Mouse (Mus musculus): ENCODE results near the gene Tubb2a. TPM values are rescaled to one million over a fixed set of nuclear protein-coding genes. Genes with fewer than 3 reads are reported as not detected.
A peak's percentile ranks its signal among the peaks of the same experiment; 100 is the strongest.

Tubb2a gene
- polyA plus RNA-seq, 1 experiment from 2014 or later, result 188 TPM

GRCm38 (mm10) chr13:34070296-34070695, 7.5 kb downstream of the Tubb2a start:
- no peak for ATAC-seq (ENCODE audit: insufficient number of reproducible peaks, low FRiP score, low TSS enrichment, low read depth)
- H3K27me3 ChIP-seq, result no peaks in the 10 kb centered on the region
- WGBS, result 51% methylated on average over 4 of the region's 4 CpGs

GRCm38 (mm10) chr13:34066351-34066750, 11.5 kb downstream of the Tubb2a start:
- no peaks in the 10 kb centered on the region for H3K4me1 ChIP-seq
- ATAC-seq (ENCODE audit: insufficient number of reproducible peaks, low FRiP score, low TSS enrichment, low read depth), result peak; percentile 19; the same call in 1 of the 2 replicates
- no peaks in the 10 kb centered on the region for H3K27me3 ChIP-seq
- peaks cover 27% of the 10 kb centered on the region for H3K36me3 ChIP-seq
- 64% methylated on average over 1 of the region's 1 CpGs for WGBS
- H3K9me3 ChIP-seq, result no peaks in the 10 kb centered on the region
- no peak overlapping the region for H3K4me3 ChIP-seq
- H3K9ac ChIP-seq, result no peak overlapping the region
- no peak overlapping the region for H3K4me2 ChIP-seq
- H3K27ac ChIP-seq, result peak overlapping the region; percentile 18; the same call in 1 of the 2 replicates

More at GRCm38 (mm10) chr13:34070296-34070695, 7.5 kb downstream of the Tubb2a start:
- Histone ChIP-seq H3K4me2 (no peak overlapping the region), H3K4me1 (no peaks in the 10 kb centered on the region), H3K9me3 (no peaks in the 10 kb centered on the region), H3K9ac (no peak overlapping the region), H3K27ac (no peak overlapping the region), H3K4me3 (no peak overlapping the region), H3K36me3 (peaks cover 22% of the 10 kb centered on the region)

DNA sequence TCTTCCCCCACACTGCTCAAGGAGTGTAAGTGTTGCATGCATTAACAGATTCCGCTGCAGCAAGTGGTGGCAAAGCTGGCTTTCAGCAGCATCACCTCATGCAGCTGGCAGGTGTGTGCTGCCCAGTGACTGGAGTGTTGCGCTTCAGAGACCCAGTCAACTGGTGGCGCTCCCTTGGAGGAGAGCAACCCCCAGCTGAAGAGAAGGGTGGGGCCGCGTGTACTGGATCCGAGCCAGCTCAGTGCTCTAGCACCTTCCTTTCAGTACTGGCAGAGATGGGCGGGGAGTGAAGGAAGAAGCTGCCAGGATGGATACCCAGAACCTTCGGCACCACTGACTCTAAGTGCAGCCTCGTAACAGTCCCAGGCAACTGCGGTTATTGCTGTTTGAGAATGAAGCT, 15.3 kb downstream of the Tubb2a start:
- H3K4me2 ChIP-seq, result no peak overlapping the region
- no peak overlapping the region for H3K27ac ChIP-seq
- ATAC-seq (ENCODE audit: insufficient number of reproducible peaks, low FRiP score, low TSS enrichment, low read depth), result no peak
- 82% methylated on average over 10 of the region's 10 CpGs for WGBS
- peaks cover 21% of the 10 kb centered on the region for H3K36me3 ChIP-seq
- H3K27me3 ChIP-seq, result no peaks in the 10 kb centered on the region
- H3K4me3 ChIP-seq, result no peak overlapping the region
- H3K9ac ChIP-seq, result no peak overlapping the region
- no peaks in the 10 kb centered on the region for H3K4me1 ChIP-seq
- H3K9me3 ChIP-seq, result no peaks in the 10 kb centered on the region

DNA sequence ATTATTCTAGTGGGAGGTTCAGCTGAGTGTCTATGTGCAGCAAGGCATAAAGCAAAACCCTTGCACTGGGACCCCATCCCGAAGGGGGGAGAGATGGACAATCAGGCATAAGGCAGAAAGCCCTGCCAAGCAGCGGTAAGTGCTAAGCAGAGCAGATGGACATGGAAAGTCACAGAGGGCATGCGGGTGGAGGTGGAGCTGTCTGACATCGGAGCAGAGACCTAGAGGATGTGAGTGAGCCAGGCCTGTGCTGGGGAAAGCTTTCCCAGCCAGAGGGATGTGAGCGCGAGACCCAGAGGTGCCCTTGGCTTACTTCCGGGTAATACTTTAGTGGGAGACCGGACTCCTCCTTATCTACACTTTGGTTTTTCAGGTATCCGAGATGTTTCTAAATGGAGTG, 17.7 kb downstream of the Tubb2a start:
- ATAC-seq (ENCODE audit: insufficient number of reproducible peaks, low FRiP score, low TSS enrichment, low read depth), result no peak
- Histone ChIP-seq H3K4me3 (no peak overlapping the region), H3K4me2 (no peak overlapping the region), H3K4me1 (no peaks in the 10 kb centered on the region), H3K27ac (no peak overlapping the region), H3K9me3 (no peaks in the 10 kb centered on the region), H3K36me3 (peaks cover 37% of the 10 kb centered on the region), H3K27me3 (no peaks in the 10 kb centered on the region), H3K9ac (no peak overlapping the region)
- WGBS, result 92% methylated on average over 9 of the region's 9 CpGs

GRCm38 (mm10) chr13:34057252-34057651, 20.6 kb downstream of the Tubb2a start:
- H3K36me3 ChIP-seq, result peaks cover 44% of the 10 kb centered on the region
- WGBS, result 75% methylated on average over 1 of the region's 1 CpGs

DNA sequence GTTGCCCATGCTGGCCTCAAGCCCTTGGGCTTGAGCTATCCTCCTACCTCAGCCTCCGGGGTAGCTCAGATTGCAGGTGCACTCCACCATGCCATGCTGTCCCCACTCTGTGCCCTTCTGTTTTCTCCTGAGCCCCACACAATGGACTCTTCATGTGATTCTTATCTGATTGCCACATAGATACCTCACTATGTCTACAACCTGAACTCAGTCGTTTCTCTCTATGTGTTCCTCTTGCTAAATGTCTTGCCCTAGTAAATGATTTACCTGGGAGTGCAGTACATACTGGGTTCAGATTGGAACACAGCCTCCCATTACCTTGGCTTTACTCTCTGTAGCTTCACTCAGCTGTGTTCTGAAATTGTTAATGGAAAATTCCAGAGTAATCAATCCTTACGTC, 22.8 kb downstream of the Tubb2a start:
- Histone ChIP-seq H3K36me3 (peaks cover 62% of the 10 kb centered on the region), H3K4me2 (no peak overlapping the region), H3K27ac (no peak overlapping the region), H3K4me3 (no peak overlapping the region), H3K9me3 (no peaks in the 10 kb centered on the region), H3K9ac (no peak overlapping the region), H3K27me3 (no peaks in the 10 kb centered on the region), H3K4me1 (no peaks in the 10 kb centered on the region)
- WGBS, result 84% methylated on average over 3 of the region's 3 CpGs
- ATAC-seq (ENCODE audit: insufficient number of reproducible peaks, low FRiP score, low TSS enrichment, low read depth), result no peak

More at GRCm38 (mm10) chr13:34057252-34057651, 20.6 kb downstream of the Tubb2a start:
- no peak overlapping the region for H3K4me2 ChIP-seq
- no peak overlapping the region for H3K9ac ChIP-seq
- no peak for ATAC-seq (ENCODE audit: insufficient number of reproducible peaks, low FRiP score, low TSS enrichment, low read depth)
- no peak overlapping the region for H3K4me3 ChIP-seq
- H3K9me3 ChIP-seq, result no peaks in the 10 kb centered on the region
- H3K4me1 ChIP-seq, result no peaks in the 10 kb centered on the region
- no peak overlapping the region for H3K27ac ChIP-seq
- no peaks in the 10 kb centered on the region for H3K27me3 ChIP-seq

- H3K4me1 ChIP-seq, result no peaks in the 10 kb centered on the region
- ATAC-seq (ENCODE audit: insufficient number of reproducible peaks, low FRiP score, low TSS enrichment, low read depth), result no peak
- peaks cover 66% of the 10 kb centered on the region for H3K36me3 ChIP-seq
- no peaks in the 10 kb centered on the region for H3K27me3 ChIP-seq
- H3K9ac ChIP-seq, result no peak overlapping the region
- no peak overlapping the region for H3K4me3 ChIP-seq
- 79% methylated on average over 4 of the region's 4 CpGs for WGBS
- H3K4me2 ChIP-seq, result no peak overlapping the region
- no peak overlapping the region for H3K27ac ChIP-seq
- no peaks in the 10 kb centered on the region for H3K9me3 ChIP-seq
Observed at GRCm38 (mm10) chr13:34054391-34054790, 23.4 kb downstream of the Tubb2a start.

DNA sequence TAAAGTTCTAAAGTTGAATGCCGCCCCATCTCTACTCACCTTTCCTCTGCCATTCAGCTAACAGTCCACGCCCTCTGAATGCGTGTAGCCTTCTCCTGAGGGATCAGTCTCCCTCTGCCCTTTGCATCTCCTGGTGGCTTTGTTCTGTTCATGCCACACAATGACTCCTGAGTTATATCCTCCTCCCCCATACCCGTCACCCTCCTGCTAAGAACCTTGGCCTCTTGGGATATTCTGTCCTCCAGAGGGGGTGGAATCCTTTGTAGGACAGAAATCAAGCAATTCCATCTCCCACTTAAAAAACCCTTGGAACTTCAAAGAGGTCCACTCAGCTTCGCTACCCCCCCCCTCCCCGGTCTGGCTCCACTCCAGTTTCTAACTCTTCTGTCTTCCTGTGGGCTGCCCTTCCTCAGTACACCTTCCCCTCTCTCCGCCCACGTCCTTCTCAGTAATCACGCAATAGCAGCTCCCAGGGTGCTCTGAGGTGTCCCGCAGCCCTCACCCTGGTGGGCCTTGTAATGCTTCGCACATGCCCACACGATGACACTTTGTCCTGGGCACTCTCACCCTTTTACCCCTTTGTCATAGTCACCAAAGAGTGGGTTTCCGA, 24.0 kb downstream of the Tubb2a start:
- no peak overlapping the region for H3K9ac ChIP-seq
- no peak overlapping the region for H3K4me2 ChIP-seq
- 76% methylated on average over 13 of the region's 13 CpGs for WGBS
- H3K4me3 ChIP-seq, result no peak overlapping the region
- no peaks in the 10 kb centered on the region for H3K9me3 ChIP-seq
- no peaks in the 10 kb centered on the region for H3K4me1 ChIP-seq
- peaks cover 68% of the 10 kb centered on the region for H3K36me3 ChIP-seq
- H3K27ac ChIP-seq, result no peak overlapping the region
- no peak for ATAC-seq (ENCODE audit: insufficient number of reproducible peaks, low FRiP score, low TSS enrichment, low read depth)
- H3K27me3 ChIP-seq, result no peaks in the 10 kb centered on the region

- Histone ChIP-seq H3K9me3 (no peaks in the 10 kb centered on the region), H3K4me3 (no peak overlapping the region), H3K4me2 (no peak overlapping the region), H3K4me1 (no peaks in the 10 kb centered on the region), H3K27me3 (no peaks in the 10 kb centered on the region), H3K27ac (no peak overlapping the region), H3K9ac (no peak overlapping the region), H3K36me3 (peaks cover 73% of the 10 kb centered on the region)
- 90% methylated on average over 3 of the region's 3 CpGs for WGBS
- no peak for ATAC-seq (ENCODE audit: insufficient number of reproducible peaks, low FRiP score, low TSS enrichment, low read depth)
Observed at GRCm38 (mm10) chr13:34051692-34052091, 26.1 kb downstream of the Tubb2a start.

DNA sequence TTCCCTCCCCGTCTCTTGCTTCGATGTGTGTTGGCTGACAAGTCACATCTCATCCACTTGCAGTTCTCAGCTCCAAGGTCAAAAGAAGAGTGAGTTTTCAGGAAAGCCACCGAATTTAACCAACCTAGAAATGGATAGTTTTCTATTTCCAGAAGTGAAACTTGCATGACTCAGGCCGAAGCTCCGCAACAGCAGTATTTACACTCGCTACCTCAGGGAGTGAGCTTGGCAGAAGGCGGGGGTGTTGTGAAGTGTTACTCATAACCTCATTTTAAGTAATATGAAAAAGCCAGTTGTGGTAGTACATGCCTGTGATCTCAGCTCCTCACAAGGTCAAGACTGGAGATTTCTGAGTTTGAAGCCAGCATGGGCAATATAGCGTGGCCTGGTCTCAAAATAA, 27.3 kb downstream of the Tubb2a start:
- no peak overlapping the region for H3K27ac ChIP-seq
- H3K36me3 ChIP-seq, result peaks cover 65% of the 10 kb centered on the region
- no peak overlapping the region for H3K9ac ChIP-seq
- 94% methylated on average over 8 of the region's 8 CpGs for WGBS
- no peak overlapping the region for H3K4me3 ChIP-seq
- H3K9me3 ChIP-seq, result no peaks in the 10 kb centered on the region
- H3K27me3 ChIP-seq, result no peaks in the 10 kb centered on the region
- no peak for ATAC-seq (ENCODE audit: insufficient number of reproducible peaks, low FRiP score, low TSS enrichment, low read depth)
- H3K4me2 ChIP-seq, result no peak overlapping the region
- H3K4me1 ChIP-seq, result 0 out of 2 replicates have a peak, but pooled peaks cover 2% of the 10 kb centered on the region

DNA sequence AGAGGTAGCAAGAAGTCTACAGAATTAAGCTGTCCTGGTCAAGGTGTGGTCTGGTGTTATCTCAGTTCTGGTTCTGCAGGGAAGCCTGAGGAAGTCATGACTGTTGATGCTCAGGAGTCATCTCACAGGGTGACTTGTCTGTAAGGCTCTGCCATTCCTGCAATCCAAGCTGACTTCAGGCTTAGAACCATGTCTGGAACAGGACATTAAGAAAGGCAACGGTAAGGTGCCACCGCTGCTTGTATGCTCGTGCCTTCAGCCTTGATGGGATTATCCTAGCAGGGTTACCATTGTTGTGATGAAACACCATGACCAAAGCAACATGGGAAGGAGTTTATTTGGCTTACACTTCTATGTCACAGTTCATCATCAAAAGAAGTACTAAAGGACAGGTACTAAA, 30.3 kb downstream of the Tubb2a start:
- Histone ChIP-seq H3K9ac (no peak overlapping the region), H3K4me1 (0 out of 2 replicates have a peak, but pooled peaks cover 2% of the 10 kb centered on the region), H3K27ac (no peak overlapping the region), H3K4me3 (no peak overlapping the region), H3K4me2 (no peak overlapping the region), H3K9me3 (no peaks in the 10 kb centered on the region), H3K36me3 (peaks cover 44% of the 10 kb centered on the region), H3K27me3 (no peaks in the 10 kb centered on the region)
- ATAC-seq (ENCODE audit: insufficient number of reproducible peaks, low FRiP score, low TSS enrichment, low read depth), result no peak
- 87% methylated on average over 3 of the region's 3 CpGs for WGBS

DNA sequence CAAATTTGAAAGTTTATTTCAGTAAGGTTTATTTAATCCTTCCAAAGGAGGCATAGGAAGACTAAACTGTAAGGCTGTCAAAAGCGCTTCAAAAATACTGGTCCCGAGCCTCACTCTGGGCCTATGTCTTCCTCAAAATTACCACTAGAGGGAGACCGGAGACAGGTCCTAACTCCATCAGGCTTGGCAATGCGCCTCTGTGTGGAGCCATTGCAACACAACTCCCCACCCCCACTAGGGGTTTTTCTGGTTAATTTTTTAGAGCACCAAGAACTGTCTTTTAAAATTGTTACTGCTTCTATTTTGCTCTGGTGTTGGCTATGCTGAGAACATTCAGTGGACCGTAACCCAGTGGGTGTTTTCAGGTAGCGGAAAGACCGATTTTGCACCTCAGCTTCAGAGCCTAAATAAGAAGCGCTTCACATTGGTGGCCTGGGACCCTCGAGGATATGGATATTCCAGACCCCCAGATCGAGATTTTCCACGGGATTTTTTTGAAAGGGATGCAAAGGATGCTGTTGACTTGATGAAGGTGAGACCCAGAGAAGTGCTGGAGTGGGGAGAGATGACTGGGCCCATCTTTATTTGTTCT, 31.3 kb downstream of the Tubb2a start:
- no peaks in the 10 kb centered on the region for H3K27me3 ChIP-seq
- H3K4me3 ChIP-seq, result no peak overlapping the region
- no peak overlapping the region for H3K9ac ChIP-seq
- no peaks in the 10 kb centered on the region for H3K9me3 ChIP-seq
- no peak overlapping the region for H3K4me2 ChIP-seq
- WGBS, result 39% methylated on average over 11 of the region's 11 CpGs
- peaks cover 38% of the 10 kb centered on the region for H3K36me3 ChIP-seq
- H3K4me1 ChIP-seq, result 0 out of 2 replicates have a peak, but pooled peaks cover 2% of the 10 kb centered on the region
- ATAC-seq (ENCODE audit: insufficient number of reproducible peaks, low FRiP score, low TSS enrichment, low read depth), result peak; percentile 74; the same call in 1 of the 2 replicates
- H3K27ac ChIP-seq, result no peak overlapping the region

Data from limb, embryonic 15.5 days (tissue).